Mouse (Mus musculus) stomach, postnatal 0 days (tissue): ENCODE measurements at regions not wholly inside any gene's neighbourhood (a gene's known extent, or its start where the extent isn't known, plus 50 kb on each side); places are given as distances from the start of the nearest gene placed in this dataset.

Source experiments
- CTCF ChIP-seq: IDR thresholded peaks from 2 replicates; pipeline ENCODE4 v1.5.1; 2016; ENCODE audit warnings: antibody characterized with exemption, low read depth, mild to moderate bottlenecking, moderate library complexity
- EP300 ChIP-seq: optimal IDR thresholded peaks from 2 replicates; pipeline ENCODE3; 2016; ENCODE audit warnings: antibody characterized with exemption

- TF ChIP-seq CTCF (no peak), EP300 (no peak)
Measured at GRCm38 (mm10) chr14:53826782-53827181, 427.1 kb downstream of the Dad1 start.
